Mouse (Mus musculus) C2C12 (cell line): ENCODE results near the gene Psmb3.

Source experiments
- CEBPB ChIP-seq: IDR thresholded peaks from one replicate; pipeline ENCODE4 v1.6.1; 2011; ENCODE audit warnings: low read depth, mild to moderate bottlenecking, control low read depth, moderate library complexity
- CTCF ChIP-seq: IDR thresholded peaks from one replicate; pipeline ENCODE4 v1.5.1; 2011; ENCODE audit not compliant: control insufficient read depth, insufficient read depth, insufficient read length
- MAX ChIP-seq: IDR thresholded peaks from one replicate; pipeline ENCODE4 v1.6.1; 2011; ENCODE audit warnings: mild to moderate bottlenecking, control low read depth
- MYOG ChIP-seq: IDR thresholded peaks from one replicate; pipeline ENCODE4 v1.6.1; 2011; ENCODE audit not compliant: control insufficient read depth, insufficient read length; ENCODE audit errors: extremely low read depth

DNA sequence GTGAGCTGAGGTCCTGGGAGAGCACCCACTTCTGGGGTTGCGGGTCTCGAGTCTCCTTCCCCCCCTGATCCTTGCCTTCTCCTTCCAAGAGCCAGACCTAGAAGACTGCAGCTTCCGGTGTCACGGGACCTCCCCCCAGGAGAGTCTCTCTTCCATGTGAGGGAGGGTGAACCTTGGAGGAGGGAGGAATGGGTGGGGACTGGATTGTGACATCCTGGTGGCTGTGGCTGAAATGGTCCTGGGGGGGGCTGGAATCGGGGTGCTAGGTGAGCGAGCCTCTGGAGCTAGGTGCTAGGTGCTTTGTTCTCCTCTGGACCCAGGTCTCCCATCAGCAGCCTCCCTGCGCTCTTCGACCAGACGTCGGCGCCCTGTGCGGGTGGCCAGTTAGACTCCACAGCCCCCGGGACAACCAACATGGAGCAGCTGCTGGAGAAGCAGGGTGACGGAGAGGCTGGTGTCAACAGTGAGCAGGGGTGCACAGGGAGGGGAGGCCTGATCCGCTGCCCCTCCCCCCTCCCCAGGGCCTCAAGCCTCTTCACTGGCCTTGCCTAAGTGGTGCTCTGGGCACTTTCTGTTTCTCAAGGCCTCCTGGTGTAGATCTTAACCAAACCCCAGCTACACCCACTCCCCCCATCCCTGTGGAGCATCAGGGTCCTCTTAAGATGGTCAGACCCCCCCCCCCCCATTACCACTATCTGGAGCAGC, 27.0 kb upstream of the Psmb3 start:
- TF ChIP-seq CTCF (no peak), CEBPB (no peak), MAX (no peak), MYOG (no peak)
